Mouse (Mus musculus): ENCODE measurements around the gene Cpeb2.

Gene Cpeb2

DNA sequence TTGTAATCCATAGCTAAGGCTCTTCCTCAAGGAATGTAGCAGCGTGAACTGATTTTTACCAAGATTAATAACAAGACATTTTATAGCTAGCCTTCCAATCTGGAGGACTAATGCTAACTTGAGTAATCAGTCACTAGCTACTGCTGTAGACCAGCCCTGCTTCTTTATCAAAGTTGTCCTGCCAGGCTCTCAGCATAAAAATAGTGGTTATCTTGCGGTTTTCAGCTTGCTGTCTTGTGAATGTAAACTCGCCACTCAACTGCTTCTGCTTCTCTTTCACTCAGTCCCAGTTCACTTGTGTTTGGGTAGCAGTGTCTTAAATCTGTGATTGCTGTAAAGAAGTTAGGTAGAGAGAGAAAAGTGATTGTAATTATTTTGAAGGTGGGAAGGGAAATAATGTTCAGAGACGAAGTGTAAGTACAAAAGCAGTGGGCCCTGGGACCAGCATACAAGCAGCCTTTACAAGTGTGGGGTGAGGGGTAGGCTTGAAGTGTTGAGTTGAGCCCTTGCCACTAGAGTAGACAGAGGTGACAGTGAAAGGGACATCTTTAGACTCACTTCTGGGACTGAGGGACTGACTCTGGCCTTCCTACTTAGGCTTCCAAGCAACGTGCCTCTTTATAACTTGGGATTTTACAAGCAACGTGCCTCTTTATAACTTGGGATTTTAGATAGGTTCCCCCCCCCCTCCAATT is 6.3 kb downstream of the Cpeb2 start:
- no peak for DNase-seq

DNA sequence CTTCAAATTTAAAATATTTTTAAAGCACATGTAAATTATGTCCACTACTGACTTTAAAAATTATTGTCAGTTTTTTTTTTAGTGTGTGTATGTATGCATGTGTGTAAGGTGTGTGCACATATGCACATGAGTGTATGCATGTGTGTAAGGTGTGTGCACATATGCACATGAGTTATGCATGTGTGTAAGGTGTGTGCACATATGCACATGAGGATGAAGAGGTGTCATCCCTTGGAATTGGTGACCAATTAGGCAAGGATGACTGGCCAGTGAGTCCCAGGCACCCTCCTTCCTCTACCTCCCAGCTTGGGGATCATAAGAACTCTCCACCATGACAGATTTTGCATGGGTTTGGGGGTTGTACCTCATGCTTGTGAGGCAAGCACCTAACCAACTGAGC is 7.8 kb downstream of the Cpeb2 start:
- no peak for DNase-seq

DNA sequence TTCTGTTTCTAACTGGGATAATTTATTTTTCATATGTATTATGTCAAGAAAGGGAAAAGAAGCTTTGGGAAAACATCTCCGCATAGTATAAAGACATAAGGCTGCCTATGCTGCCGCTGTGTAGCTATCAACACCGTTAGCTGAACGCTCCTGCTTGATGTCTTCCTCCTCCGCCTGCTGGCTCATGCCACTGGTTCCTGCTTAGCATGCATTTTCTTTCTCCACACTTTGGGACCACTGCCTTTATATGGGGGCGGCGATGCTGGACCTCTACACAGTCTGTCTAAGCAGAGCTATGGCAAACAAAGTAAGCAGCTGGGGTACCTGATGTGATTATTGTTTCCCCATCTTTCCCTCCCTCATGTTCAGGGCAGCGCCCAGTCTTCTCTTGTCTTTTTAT is 13.3 kb downstream of the Cpeb2 start:
- DNase-seq: no peak

DNA sequence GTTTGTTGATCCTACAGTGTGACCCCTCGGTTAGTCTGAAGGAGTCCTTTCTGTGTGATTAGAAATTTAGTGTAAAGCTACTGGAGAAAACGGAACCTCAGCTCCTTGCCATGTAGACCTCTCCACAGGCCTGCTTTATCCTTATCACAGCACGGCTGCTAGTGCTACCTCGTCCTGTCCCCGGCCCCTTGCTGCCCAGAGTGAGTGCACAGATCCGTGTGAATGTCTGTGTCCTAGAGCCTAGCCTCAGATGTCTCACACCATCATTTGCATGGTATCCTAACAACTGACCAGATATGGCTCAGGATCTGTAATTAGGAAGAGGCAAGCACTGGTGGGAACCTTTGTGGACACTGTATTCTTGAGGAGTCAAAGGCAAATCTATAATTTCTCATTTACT is 14.0 kb downstream of the Cpeb2 start:
- no peak for DNase-seq

DNA sequence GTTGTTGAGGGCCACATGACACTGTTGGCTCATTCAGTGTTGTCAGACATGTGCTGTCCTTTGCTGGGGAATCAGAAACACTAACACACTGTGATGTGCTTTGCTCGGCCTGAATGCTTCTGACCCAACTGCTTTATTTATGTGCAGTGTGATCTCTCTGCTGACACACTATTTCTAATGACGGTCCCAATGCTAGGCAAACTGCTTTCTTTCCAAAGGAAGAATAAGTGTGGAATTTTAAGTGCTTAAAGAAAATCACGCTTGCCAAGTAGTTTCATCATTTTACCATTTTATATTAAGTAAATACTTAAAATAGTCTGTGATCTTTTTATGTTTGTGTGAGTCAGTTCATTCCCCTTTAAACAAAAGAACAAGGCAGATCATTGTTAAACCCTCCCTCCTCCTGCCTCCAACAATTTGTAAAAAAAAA is 15.0 kb downstream of the Cpeb2 start:
- DNase-seq: no peak

DNA sequence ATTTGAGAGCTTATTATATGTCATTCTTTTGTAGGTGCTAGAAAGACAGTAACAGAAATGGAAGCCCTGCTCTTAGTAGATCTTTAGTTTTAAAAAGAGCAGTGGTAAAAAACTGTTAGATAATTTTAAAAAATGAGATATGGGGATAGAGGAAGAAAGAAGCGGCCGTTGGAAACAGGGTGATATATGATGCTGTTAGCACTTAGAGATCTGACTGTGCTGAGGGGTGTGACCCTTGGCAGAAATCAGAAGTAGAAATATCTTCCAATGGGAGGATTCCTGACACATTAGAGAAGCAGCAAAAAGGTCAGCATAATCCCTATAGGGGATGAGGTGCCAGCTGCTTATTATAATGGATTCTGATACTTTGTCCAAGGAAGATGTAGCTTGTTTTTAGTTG is 24.5 kb downstream of the Cpeb2 start:
- no peak for DNase-seq

DNA sequence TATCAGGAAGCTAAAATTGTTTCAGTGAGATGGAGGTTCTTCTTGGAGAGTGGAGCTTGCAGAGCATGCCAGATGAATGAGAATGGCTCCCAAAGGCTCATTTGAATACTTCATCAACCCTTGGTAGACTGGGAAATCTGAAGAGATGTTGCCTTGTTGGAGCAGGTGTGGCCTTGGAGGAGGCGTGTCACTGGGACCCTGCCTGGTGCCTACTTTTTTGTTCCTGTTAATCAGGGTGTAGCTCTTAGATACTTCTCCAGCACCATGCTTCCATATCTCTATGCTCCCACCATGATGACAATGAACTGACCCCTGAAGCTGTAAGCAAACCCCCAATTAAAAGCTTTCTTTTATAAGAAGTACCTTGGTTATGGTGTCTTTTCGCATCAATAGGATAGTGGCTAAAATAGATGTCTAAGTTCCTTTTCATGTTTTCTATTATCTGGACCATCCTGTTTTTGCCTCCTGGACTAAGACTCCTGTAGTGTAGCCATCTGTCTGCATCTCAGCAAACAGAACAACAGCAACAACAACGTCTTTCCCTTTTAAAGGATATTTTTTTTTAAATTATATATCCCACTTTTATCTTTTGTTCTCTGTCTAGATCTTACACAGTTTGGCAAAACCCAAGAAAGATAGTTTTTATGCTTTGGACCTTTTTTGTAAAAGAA is 25.6 kb downstream of the Cpeb2 start:
- no peak for DNase-seq

- no peak for DNase-seq
Measured at GRCm38 (mm10) chr5:43261814-43262213, 28.8 kb downstream of the Cpeb2 start.

- no peak for DNase-seq
Measured at GRCm38 (mm10) chr5:43263951-43264350, 31.0 kb downstream of the Cpeb2 start.

GRCm38 (mm10) chr5:43264696-43265095 is 31.7 kb downstream of the Cpeb2 start:
- DNase-seq: no peak

- DNase-seq: no peak
Measured at GRCm38 (mm10) chr5:43277982-43278381, 45.0 kb downstream of the Cpeb2 start.

- no peak for DNase-seq
Measured at GRCm38 (mm10) chr5:43279774-43280173, 46.8 kb downstream of the Cpeb2 start.

- no peak for DNase-seq
Measured at GRCm38 (mm10) chr5:43285756-43286155, 52.8 kb downstream of the Cpeb2 start.

DNA sequence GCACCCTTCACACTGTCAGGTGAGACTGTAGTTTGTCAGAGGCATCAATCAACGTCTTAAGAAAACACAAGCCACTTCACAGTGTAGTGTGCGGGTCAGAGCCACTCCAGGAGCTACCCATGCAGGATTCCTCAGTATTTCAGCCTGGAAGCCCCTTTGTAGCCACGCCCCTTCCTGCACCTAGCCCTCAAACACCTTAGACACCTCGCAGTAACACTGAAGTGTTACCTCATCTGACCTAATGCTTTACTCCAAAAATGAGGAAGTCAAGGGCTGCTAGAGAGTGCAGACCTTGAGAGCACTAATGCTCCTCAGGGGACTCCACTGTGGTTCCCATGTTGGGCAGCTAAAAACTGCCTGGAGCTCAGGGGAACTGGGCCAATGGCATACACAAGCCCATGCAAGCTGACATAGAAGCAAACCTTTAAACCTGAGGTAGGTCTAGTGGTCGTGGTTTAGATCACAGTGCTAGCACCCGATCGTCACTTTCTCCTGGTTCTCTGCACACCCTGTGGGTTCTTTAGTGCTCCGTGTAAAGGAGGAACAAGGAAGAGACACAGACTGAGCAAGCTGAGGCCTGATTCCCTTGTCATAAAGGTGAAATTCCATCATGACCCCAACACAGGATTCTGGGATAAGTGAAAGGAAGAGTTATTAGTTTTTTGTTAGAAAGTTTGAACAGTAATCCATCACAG is 56.9 kb downstream of the Cpeb2 start:
- DNase-seq: no peak

DNA sequence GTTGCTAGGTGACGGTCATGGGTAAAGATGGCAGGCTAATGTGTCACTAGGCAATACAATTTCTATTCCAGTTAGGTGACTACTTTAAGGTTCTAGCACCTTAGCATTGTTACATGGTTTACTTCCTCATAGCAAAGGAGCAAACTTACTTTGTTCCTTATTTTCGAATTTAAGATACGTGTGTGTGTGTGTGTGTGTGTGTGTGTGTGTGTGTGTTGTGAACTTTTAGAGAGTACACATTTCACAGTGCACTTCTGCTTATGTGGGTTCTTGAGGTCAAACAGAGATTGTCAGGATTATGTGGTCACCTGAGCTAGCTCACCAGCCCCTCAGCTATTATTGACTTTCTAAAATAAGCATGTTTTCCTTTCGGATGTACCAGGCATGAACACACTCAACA is 60.2 kb downstream of the Cpeb2 start:
- DNase-seq: no peak

GRCm38 (mm10) chr5:43297459-43297858 is 64.5 kb downstream of the Cpeb2 start:
- no peak for DNase-seq

DNA sequence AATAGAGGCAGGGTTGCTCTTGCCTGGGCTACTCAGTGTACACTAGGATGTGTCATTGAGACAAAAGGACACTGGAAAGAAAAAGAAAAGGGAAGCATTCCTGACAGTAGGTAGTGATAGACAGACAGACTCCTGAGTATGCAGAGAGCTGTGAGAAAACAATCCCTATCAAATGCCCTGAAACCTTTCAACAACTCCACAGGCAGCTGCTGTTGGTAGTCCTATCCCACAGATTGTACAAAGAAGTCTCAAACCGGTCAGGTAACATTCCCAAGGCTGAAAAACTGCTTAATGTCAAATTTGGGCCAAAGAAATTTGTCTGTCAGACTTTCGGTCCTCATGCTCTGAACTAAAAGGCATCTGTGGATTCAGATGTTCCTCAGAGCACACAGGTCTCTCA is 66.0 kb downstream of the Cpeb2 start:
- no peak for DNase-seq

DNA sequence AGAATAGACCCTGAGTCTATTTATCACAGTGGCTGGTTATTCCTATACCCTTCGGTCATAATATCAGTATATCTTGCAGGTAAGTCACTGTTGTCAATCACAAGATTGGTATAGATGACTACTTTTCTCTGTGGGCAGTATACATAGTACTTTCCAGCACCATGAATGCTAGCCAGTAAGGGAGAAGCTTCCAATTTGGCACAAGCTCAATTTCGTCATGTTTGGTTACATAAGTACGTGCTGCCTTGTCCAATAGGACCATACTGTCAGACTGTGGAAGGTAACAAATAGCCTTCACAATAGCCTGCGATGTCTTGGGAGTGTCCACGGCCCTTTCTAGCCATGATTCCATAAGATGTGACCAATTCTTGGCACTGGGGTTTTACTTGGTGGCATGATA is 67.1 kb downstream of the Cpeb2 start:
- no peak for DNase-seq

- DNase-seq: no peak
Measured at GRCm38 (mm10) chr5:43300979-43301378, 68.0 kb downstream of the Cpeb2 start.

GRCm38 (mm10) chr5:43303504-43303903 is 70.5 kb downstream of the Cpeb2 start:
- no peak for DNase-seq

DNA sequence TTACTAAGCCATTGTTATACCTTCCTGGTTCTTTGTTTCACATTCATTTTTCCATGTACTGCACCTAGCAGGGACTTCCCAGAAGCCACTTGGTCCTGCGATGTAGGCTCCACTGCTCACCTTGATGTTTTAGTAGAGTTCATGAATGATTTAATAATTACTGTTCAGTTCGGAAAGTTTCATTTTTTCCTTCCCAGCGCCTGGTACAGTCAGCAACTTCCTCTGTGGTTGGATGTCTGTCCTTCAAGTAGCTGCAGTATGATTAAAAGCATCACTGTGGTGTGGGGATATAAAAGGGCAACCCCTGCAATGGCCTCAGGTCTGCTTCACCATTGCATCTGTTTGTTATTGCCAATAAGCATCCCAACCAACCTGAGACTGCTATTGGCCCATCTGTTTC is 72.5 kb downstream of the Cpeb2 start:
- DNase-seq: no peak

- no peak for DNase-seq
Measured at GRCm38 (mm10) chr5:43309961-43310360, 77.0 kb downstream of the Cpeb2 start.

DNA sequence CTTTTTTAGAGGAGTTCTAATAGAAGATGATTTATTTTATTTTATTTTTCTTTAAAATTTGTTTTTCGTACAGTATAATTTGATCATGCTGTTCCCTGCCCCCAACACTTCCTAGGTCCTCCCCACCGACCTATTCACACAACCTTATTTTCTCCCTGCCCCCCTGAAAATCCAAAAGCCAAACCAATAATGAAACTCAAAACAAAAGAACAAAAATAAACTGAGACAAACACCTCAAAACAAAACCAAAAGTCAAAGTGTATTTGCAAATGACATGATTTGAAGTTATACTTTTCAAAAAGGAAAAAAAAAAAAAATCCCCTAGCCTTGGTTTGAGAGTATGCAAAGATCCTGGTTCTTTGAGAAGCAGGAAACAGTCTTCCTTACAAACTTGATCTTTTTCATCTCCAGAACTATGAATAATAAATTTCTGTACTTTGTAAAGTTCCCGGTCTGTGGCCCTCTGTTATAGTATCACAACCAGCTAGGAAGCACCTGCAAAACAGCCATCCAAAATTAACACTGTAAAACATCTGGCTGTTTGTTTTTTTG is 91.4 kb downstream of the Cpeb2 start:
- no peak for DNase-seq

GRCm38 (mm10) chr5:43325561-43325960 is 92.6 kb downstream of the Cpeb2 start:
- no peak for DNase-seq

All from thymus, adult 18-20 months (tissue).